Comparison of ENCODE assay signal across 10 mouse cellular contexts in genomic region chr6:48552918-48553317, GRCm38 (mm10). TPM values are rescaled to one million over a fixed set of nuclear protein-coding genes. Genes with fewer than 3 reads are reported as not detected.
DNase-seq lines count a peak whose midpoint lies in the region; ATAC-seq and TF ChIP-seq lines count a peak whose summit lies in the region.
"Had no signal": no experiment of that assay in that cellular context is flagged by ENCODE, and none has a peak within 500 bp of the region (broad histone marks: within the 10 kb centered on the region; RNA-seq: fewer than 3 reads in every experiment).

No protein-coding gene starts in this region.

- peak; percentile 51 for DNase-seq in forebrain, embryonic 11.5 days (ENCODE audit: low spot score)
- DNase-seq in forebrain, postnatal 0 days = no peak
- DNase-seq in 3T3-L1 (ENCODE audit: low read depth, low spot score) (peak; percentile 94), ZHBTc4 (ENCODE audit: low read depth, low spot score) (peak; percentile 96)
- peak; percentile 38 for DNase-seq in lung, postnatal 25 days (ENCODE audit: low spot score)
- no peak for DNase-seq in layer of hippocampus, postnatal 36 days
- no peak for DNase-seq in right cerebral cortex, postnatal 10 days (ENCODE audit: low spot score in 2 of 2)
- no peak for DNase-seq in left cerebral cortex, adult 18-20 months (ENCODE audit: low spot score in 2 of 2)

- no peak overlapping the region for H3K9ac ChIP-seq in forebrain, embryonic 11.5 days (ENCODE audit: low read length)
- H3K9ac ChIP-seq in forebrain, postnatal 0 days = no peak overlapping the region
- H3K9ac ChIP-seq: limb, embryonic 12.5 days had no signal

- peaks cover 4% of the 10 kb centered on the region; the same call in 1 of the 2 replicates for H3K4me1 ChIP-seq in forebrain, embryonic 11.5 days (replicated peaks; ENCODE audit: control insufficient read depth, insufficient read depth, low read length)
- peaks cover 14% of the 10 kb centered on the region for H3K4me1 ChIP-seq in forebrain, postnatal 0 days (ENCODE audit: insufficient read depth)

- H3K27ac ChIP-seq in forebrain, embryonic 11.5 days (ENCODE audit: low read depth, low read length) = no peak overlapping the region
- H3K27ac ChIP-seq in forebrain, postnatal 0 days (ENCODE audit: low read depth, low read length) = no peak overlapping the region
- H3K27ac ChIP-seq: limb, embryonic 12.5 days had no signal

- H3K9me3 ChIP-seq in forebrain, embryonic 11.5 days (ENCODE audit: control insufficient read depth, low read length) = no peaks in the 10 kb centered on the region
- H3K9me3 ChIP-seq in forebrain, postnatal 0 days (ENCODE audit: low read length) = no peaks in the 10 kb centered on the region
- H3K9me3 ChIP-seq: limb, embryonic 12.5 days had no signal

- ATAC-seq in forebrain, embryonic 11.5 days (replicated peaks; ENCODE audit: low FRiP score) = no peak
- ATAC-seq in forebrain, postnatal 0 days = no peak
- ATAC-seq: forebrain, embryonic 16.5 days had no signal

- H3K27me3 ChIP-seq in forebrain, embryonic 11.5 days (ENCODE audit: control insufficient read depth, insufficient read depth, low read length) = no peaks in the 10 kb centered on the region
- H3K27me3 ChIP-seq in forebrain, postnatal 0 days (ENCODE audit: insufficient read depth, low read length) = no peaks in the 10 kb centered on the region
- H3K27me3 ChIP-seq: limb, embryonic 12.5 days had no signal

- 69% methylated on average over 4 of the region's 4 CpGs for WGBS in forebrain, embryonic 11.5 days
- WGBS in forebrain, postnatal 0 days = 79% methylated on average over 4 of the region's 4 CpGs

- no peak overlapping the region for H3K4me3 ChIP-seq in forebrain, embryonic 11.5 days (ENCODE audit: low read depth, low read length)
- H3K4me3 ChIP-seq in forebrain, postnatal 0 days (ENCODE audit: low read depth, low read length) = no peak overlapping the region
- H3K4me3 ChIP-seq: limb, embryonic 12.5 days had no signal

- H3K4me2 ChIP-seq in forebrain, embryonic 11.5 days (ENCODE audit: low read depth, low read length, severe bottlenecking) = no peak overlapping the region
- no peak overlapping the region for H3K4me2 ChIP-seq in forebrain, postnatal 0 days (ENCODE audit: low read depth)

- no peaks in the 10 kb centered on the region for H3K36me3 ChIP-seq in forebrain, embryonic 11.5 days (ENCODE audit: control insufficient read depth, insufficient read depth, low read length)
- H3K36me3 ChIP-seq in forebrain, postnatal 0 days (ENCODE audit: insufficient read depth) = no peaks in the 10 kb centered on the region

- no peak for TF ChIP-seq CTCF in forebrain, postnatal 0 days (IDR thresholded peaks at IDR 0.05; ENCODE audit: low read depth)

RNA-seq across cellular contexts. Expression of gene Lrrc61, which starts 1.7 kb away (rescaled TPM):
- polyA plus RNA-seq in forebrain, embryonic 11.5 days (2014; fragmentation: Nextera tagmentation; extraction: Ambion mirVana) = 12.6 and 13.7 TPM in 2 replicates
- total RNA-seq in forebrain, postnatal 0 days (2014; rRNA removed) = 27.5 and 28.7 TPM in 2 replicates
- 16.8 and 20.9 TPM in 2 replicates for polyA plus RNA-seq in forebrain, postnatal 0 days (2015; fragmentation: Nextera tagmentation; extraction: Ambion mirVana)
- total RNA-seq in layer of hippocampus, postnatal 36 days (2021) = 10 to 100 TPM; 29.4 to 35.0 TPM
- total RNA-seq in left cerebral cortex, adult 18-20 months (2021) = 10 to 100 TPM; 35.4 to 40.3 TPM

RNA-seq across cellular contexts. Expression of gene Atp6v0e2, which starts 15.5 kb away (rescaled TPM):
- 52.5 and 56.6 TPM in 2 replicates for polyA plus RNA-seq in forebrain, embryonic 11.5 days (2014; fragmentation: Nextera tagmentation; extraction: Ambion mirVana)
- total RNA-seq in forebrain, postnatal 0 days (2014; rRNA removed) = 288 and 325 TPM in 2 replicates
- polyA plus RNA-seq in forebrain, postnatal 0 days (2015; fragmentation: Nextera tagmentation; extraction: Ambion mirVana) = 384 and 414 TPM in 2 replicates
- total RNA-seq in layer of hippocampus, postnatal 36 days (2021) = 100 to 1,000 TPM; 424 to 471 TPM
- 100 to 1,000 TPM; 423 to 437 TPM for total RNA-seq in left cerebral cortex, adult 18-20 months (2021)

RNA-seq across cellular contexts. Expression of gene Rarres2, which starts 19.7 kb away (rescaled TPM):
- polyA plus RNA-seq in forebrain, embryonic 11.5 days (2014; fragmentation: Nextera tagmentation; extraction: Ambion mirVana) = 0.60 and 0.84 TPM in 2 replicates
- total RNA-seq in forebrain, postnatal 0 days (2014; rRNA removed) = 8.0 and 9.1 TPM in 2 replicates
- 12.0 and 13.1 TPM in 2 replicates for polyA plus RNA-seq in forebrain, postnatal 0 days (2015; fragmentation: Nextera tagmentation; extraction: Ambion mirVana)
- total RNA-seq in layer of hippocampus, postnatal 36 days (2021) = 10 to 100 TPM; 12.0 to 13.5 TPM
- total RNA-seq in left cerebral cortex, adult 18-20 months (2021) = 10 to 100 TPM; 12.0 to 14.4 TPM

RNA-seq across cellular contexts. Expression of gene Gm45021, which starts 36.5 kb away (rescaled TPM):
- polyA plus RNA-seq in forebrain, embryonic 11.5 days (2014; fragmentation: Nextera tagmentation; extraction: Ambion mirVana) = not detected in 2 replicates
- 1.2 TPM in 1 of 2 replicates, not detected in the other for total RNA-seq in forebrain, postnatal 0 days (2014; rRNA removed)
- not detected in 2 replicates for polyA plus RNA-seq in forebrain, postnatal 0 days (2015; fragmentation: Nextera tagmentation; extraction: Ambion mirVana)
- total RNA-seq in layer of hippocampus, postnatal 36 days (2021) = not detected
- total RNA-seq in left cerebral cortex, adult 18-20 months (2021) = not detected
- polyA plus RNA-seq: forebrain, embryonic 16.5 days; limb, embryonic 12.5 days had no signal

RNA-seq across cellular contexts. Expression of gene Repin1, which starts 40.8 kb away (rescaled TPM):
- polyA plus RNA-seq in forebrain, embryonic 11.5 days (2014; fragmentation: Nextera tagmentation; extraction: Ambion mirVana) = 50.2 and 50.6 TPM in 2 replicates
- 40.7 and 55.0 TPM in 2 replicates for total RNA-seq in forebrain, postnatal 0 days (2014; rRNA removed)
- polyA plus RNA-seq in forebrain, postnatal 0 days (2015; fragmentation: Nextera tagmentation; extraction: Ambion mirVana) = 26.4 and 29.3 TPM in 2 replicates
- 10 to 100 TPM; 43.6 to 47.5 TPM for total RNA-seq in layer of hippocampus, postnatal 36 days (2021)
- total RNA-seq in left cerebral cortex, adult 18-20 months (2021) = 10 to 100 TPM; 55.0 to 58.6 TPM

Comparison
In these comparisons a context has a peak if more than half of its experiments do, and no peak if none do; other contexts are left out.
1. DNase-seq: peak in forebrain, embryonic 11.5 days (single experiment), 3T3-L1 (single experiment), ZHBTc4 (single experiment) and lung, postnatal 25 days (single experiment); none in forebrain, postnatal 0 days (single experiment), layer of hippocampus, postnatal 36 days (0 of 2), right cerebral cortex, postnatal 10 days (0 of 2) and left cerebral cortex, adult 18-20 months (0 of 2).